Mouse (Mus musculus) megakaryocyte, embryonic 14.5 days (primary cell): ENCODE measurements around the gene Fbxl17. TPM values are rescaled to one million over a fixed set of nuclear protein-coding genes. Genes with fewer than 3 reads are reported as not detected.

Experiments
- H3K27me3 ChIP-seq: replicated peaks from 2 replicates; pipeline ENCODE3; 2012; ENCODE audit warnings: inconsistent platforms
- H3K36me3 ChIP-seq: replicated peaks from 2 replicates; pipeline ENCODE3; 2012; ENCODE audit warnings: low read length, inconsistent platforms, mixed read lengths
- H3K4me1 ChIP-seq: 2 replicates; pipeline ENCODE4 v1.6.1; 2012; ENCODE audit warnings: inconsistent platforms
- H3K4me3 ChIP-seq: replicated peaks from 2 replicates; pipeline ENCODE3; 2012; ENCODE audit warnings: moderate library complexity, mild to moderate bottlenecking, inconsistent platforms
- H3K9me3 ChIP-seq: 2 replicates; pipeline ENCODE4 v1.6.1; 2012; ENCODE audit warnings: inconsistent platforms
- FLI1 ChIP-seq: IDR thresholded peaks from 2 replicates; pipeline ENCODE4 v1.6.1; 2012; ENCODE audit warnings: low read length, inconsistent platforms, mixed read lengths
- GATA1 ChIP-seq: IDR thresholded peaks from 3 replicates; pipeline ENCODE4 v1.6.1; 2012; ENCODE audit warnings: mixed read lengths, low read length, inconsistent platforms, borderline replicate concordance
- polyA plus RNA-seq: library from polyadenylated mRNA; stranded (reverse); fragments of >175 nt; gene quantifications from 2 replicates; pipeline ENCODE4 v1.2.3, GENCODE M21; 2012; ENCODE audit warnings: low replicate concordance; ENCODE audit not compliant: insufficient read depth

The Fbxl17 gene
- polyA plus RNA-seq, 1 experiment: 9.0 TPM

DNA sequence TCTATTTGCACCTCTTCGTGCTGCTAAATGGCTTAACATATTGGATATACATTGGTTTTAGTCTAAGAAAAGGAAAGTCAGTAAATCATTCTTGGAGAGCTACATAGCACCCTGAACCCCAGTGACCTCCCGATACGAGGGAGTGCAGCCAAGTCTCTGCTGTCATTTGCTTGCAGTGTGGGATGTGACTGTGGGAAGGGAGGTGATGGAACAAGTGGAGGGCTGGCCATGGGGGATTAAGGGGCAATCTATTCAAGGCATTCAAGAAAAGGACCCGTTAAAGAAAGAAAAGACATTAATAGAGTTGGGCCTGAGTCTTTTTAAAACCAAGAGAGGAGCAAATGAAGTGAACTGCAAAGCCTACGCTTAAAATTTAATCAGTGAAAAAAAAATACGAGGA lies 388.8 kb downstream of the Fbxl17 start:
- no peaks in the 10 kb centered on the region for H3K4me1 ChIP-seq
- H3K36me3 ChIP-seq: no peaks in the 10 kb centered on the region
- peaks cover 9% of the 10 kb centered on the region; the same call in 1 of the 2 replicates for H3K9me3 ChIP-seq
- H3K27me3 ChIP-seq: no peaks in the 10 kb centered on the region
- TF ChIP-seq GATA1: no peak
- TF ChIP-seq FLI1: no peak
- H3K4me3 ChIP-seq: no peak overlapping the region

DNA sequence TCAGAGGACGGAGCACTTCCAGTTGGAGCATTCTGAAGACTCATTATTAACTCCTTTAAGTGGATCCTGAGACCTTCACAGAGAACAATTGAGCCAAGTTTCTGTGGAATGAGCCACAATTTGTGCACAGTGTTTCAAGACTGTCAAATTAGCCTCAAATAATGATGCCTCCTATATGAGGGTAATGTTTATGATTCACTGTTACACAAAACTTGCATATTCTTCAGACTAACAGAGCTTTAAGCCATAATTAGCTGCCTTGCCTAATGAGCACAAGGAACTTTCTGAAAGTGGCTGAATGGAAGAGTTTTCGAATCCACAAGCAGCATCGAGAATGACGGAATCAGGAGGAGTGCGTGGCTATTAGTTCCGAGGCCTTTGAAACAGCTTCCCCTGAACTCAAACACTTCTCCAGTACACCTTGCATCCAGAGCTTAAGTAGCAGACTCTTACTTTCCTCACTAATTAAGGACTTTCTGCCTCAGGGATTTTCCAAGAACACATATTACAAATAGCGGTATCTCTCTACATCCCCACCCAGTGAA lies 389.5 kb downstream of the Fbxl17 start:
- no peaks in the 10 kb centered on the region for H3K4me1 ChIP-seq
- TF ChIP-seq GATA1 (no peak), FLI1 (no peak)
- no peak overlapping the region for H3K4me3 ChIP-seq
- no peaks in the 10 kb centered on the region for H3K36me3 ChIP-seq
- H3K9me3 ChIP-seq: peaks cover 9% of the 10 kb centered on the region; the same call in 1 of the 2 replicates
- no peaks in the 10 kb centered on the region for H3K27me3 ChIP-seq

DNA sequence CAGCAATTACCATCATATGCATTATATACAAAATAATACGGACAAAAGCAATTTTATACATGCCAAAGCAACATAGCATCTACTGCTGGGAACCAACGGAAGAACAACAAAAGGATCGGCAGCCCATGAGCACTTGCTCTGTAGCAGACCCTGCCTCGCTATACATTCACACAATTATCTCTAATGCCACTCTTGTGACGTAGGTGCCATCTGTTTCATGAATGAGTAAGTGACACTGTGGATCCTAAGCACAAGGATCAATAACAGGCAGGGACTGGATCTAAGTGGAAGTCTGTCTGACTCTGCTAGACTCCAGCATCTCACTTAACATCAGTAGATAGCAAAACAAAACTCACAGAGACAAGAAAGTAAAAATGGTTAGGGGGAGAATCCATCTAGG lies 391.8 kb downstream of the Fbxl17 start:
- Histone ChIP-seq H3K4me1 (no peaks in the 10 kb centered on the region), H3K9me3 (no peaks in the 10 kb centered on the region), H3K4me3 (no peak overlapping the region), H3K27me3 (no peaks in the 10 kb centered on the region), H3K36me3 (no peaks in the 10 kb centered on the region)
- TF ChIP-seq FLI1: no peak
- no peak for TF ChIP-seq GATA1

DNA sequence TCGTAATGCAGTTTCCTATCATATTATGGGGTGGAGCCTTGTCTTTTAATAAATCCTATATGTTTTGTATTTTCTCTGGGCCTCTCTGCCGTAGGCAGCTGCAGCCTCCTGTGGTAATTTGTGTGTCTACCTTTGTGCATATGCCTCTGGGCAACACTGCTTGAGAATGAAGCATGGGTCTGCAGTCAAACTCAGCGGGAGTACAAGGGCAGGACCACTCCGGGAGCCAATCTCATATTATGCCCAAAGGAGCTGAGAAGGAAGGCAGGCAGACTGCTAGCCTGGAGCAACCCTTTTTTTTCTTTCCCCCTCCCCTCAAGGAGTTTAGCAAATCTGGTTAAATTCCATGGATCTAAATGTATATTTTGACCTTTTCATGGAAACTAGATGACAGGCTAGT lies 392.3 kb downstream of the Fbxl17 start:
- no peak for TF ChIP-seq GATA1
- no peak for TF ChIP-seq FLI1
- no peaks in the 10 kb centered on the region for H3K36me3 ChIP-seq
- H3K4me1 ChIP-seq: no peaks in the 10 kb centered on the region
- no peak overlapping the region for H3K4me3 ChIP-seq
- H3K27me3 ChIP-seq: no peaks in the 10 kb centered on the region
- H3K9me3 ChIP-seq: no peaks in the 10 kb centered on the region

DNA sequence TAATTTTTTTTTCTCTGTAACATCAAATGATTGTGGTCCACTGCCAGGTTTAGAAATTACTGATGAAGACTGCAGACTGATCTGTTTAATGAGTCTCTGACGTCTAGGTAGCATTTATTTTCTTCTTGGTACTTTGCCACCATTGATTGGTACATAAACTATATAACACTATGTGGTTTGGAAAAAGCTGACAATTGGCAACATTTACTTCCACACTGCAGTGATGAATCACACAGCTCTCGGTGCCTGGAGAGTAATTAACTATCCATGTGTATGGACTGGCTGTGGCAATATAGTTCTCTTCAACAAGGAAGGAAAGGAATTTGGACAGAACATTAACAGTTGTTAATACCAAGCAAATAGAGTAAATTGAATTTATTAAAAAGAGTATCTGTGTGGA lies 404.3 kb downstream of the Fbxl17 start:
- Histone ChIP-seq H3K27me3 (no peaks in the 10 kb centered on the region), H3K9me3 (peaks cover 12% of the 10 kb centered on the region), H3K4me1 (peaks cover 14% of the 10 kb centered on the region), H3K4me3 (no peak overlapping the region), H3K36me3 (peaks cover 3% of the 10 kb centered on the region)
- TF ChIP-seq FLI1: no peak
- TF ChIP-seq GATA1: no peak

DNA sequence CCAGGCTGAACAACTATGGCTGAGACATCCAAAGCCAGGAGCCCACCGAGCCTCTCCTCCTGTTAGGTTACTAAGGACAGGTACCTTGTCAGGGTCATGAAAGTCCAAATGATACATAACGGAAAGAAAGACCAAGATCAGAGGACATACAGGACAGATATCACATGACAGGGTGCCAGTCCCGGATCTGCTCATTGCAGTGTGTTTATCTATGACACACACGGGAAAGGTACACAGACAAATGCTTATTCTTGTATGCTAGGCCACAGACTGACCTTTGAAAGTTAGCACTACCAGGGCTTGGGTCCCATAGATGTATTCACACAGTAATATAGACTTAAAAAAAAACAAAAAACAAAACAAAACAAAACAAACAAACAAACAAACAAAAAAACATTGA lies 404.8 kb downstream of the Fbxl17 start:
- peaks cover 14% of the 10 kb centered on the region for H3K4me1 ChIP-seq
- no peak for TF ChIP-seq FLI1
- no peak for TF ChIP-seq GATA1
- H3K36me3 ChIP-seq: peaks cover 3% of the 10 kb centered on the region
- H3K27me3 ChIP-seq: no peaks in the 10 kb centered on the region
- H3K4me3 ChIP-seq: no peak overlapping the region
- peaks cover 16% of the 10 kb centered on the region for H3K9me3 ChIP-seq

DNA sequence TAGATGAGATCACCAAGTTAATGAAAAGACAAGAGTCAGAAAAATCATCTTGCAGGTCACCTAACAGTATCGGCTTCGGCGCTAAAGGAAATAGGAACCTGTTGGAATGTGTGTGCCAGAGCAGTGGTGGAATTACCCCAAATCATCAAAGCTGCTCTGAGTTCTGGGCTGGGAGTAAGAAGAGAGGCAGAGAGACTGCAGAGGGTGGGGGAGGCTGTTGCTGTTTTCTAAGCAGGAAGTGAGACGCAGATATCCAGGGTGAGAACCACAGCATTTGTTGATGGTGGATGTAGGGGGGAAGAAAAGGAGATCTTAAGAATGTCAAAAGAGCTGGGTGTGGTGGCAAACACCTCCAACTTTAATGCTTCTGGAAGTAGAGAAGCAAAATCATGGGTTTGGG lies 406.6 kb downstream of the Fbxl17 start:
- H3K4me1 ChIP-seq: peaks cover 14% of the 10 kb centered on the region
- no peaks in the 10 kb centered on the region for H3K36me3 ChIP-seq
- H3K9me3 ChIP-seq: peaks cover 15% of the 10 kb centered on the region; the same call in 1 of the 2 replicates
- TF ChIP-seq FLI1 (no peak), GATA1 (no peak)
- no peaks in the 10 kb centered on the region for H3K27me3 ChIP-seq
- no peak overlapping the region for H3K4me3 ChIP-seq

DNA sequence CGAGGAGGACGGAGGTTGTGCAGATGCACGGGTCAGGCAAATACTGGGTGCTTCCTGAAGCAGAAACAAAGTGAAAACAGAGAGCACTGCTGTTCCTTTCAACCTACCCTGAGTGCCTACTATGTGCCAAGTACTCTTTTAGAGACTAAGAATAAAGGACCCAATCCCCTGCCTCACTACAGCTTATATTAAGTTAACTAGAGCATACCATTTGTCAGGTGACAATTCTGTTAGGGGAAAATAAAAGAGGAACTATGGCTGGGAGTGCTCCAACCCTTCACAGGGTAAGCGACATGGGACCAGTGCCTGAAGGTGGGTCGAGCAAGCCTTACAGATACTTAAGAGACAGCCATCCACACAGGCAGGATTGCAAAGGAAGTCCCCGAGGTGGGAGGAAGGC lies 407.0 kb downstream of the Fbxl17 start:
- no peaks in the 10 kb centered on the region for H3K36me3 ChIP-seq
- peaks cover 15% of the 10 kb centered on the region; the same call in 1 of the 2 replicates for H3K9me3 ChIP-seq
- no peaks in the 10 kb centered on the region for H3K27me3 ChIP-seq
- TF ChIP-seq GATA1 (no peak), FLI1 (no peak)
- H3K4me1 ChIP-seq: peaks cover 14% of the 10 kb centered on the region
- no peak overlapping the region for H3K4me3 ChIP-seq

DNA sequence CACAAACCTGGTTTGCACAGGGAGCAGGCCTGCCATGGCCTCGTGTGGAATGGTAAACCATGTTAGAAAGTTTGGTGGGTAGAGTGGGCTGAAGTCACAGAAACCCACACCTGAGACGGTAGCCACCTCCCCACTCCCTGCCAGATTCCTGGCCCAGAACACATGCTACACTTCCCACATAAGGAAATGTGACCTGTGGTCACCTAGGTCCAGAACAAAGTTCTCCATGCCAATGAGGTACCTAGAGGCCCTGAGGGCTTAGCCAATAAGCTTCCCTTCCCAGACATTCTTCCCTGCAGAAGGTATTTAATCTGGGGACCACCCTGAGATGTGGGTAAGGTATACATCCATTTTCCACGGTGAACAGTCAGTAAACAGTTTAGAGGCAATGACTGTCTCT lies 409.7 kb downstream of the Fbxl17 start:
- H3K9me3 ChIP-seq: peaks cover 15% of the 10 kb centered on the region; the same call in 1 of the 2 replicates
- TF ChIP-seq GATA1: no peak
- no peak for TF ChIP-seq FLI1
- H3K36me3 ChIP-seq: no peaks in the 10 kb centered on the region
- H3K27me3 ChIP-seq: no peaks in the 10 kb centered on the region
- H3K4me1 ChIP-seq: peaks cover 32% of the 10 kb centered on the region
- no peak overlapping the region for H3K4me3 ChIP-seq

DNA sequence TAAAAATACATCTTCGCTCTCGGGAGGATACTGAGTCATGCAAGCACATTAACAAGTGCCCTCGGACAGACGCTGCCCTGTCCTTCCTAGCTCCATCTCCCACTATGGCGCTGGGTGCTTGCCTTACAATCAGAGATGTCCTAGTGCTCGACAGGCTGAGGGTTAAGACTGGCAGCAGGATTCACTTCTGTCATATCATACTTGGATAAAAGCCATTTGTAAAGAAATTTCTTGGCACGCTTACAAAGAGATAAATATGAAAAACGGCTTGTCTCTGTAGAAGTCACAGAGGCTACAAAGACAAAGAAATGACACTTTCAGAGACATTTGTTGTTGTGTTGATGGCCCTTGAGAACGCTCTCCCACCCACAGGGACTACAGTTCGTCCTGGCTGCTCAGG lies 412.6 kb downstream of the Fbxl17 start:
- peaks cover 15% of the 10 kb centered on the region; the same call in 1 of the 2 replicates for H3K9me3 ChIP-seq
- peaks cover 44% of the 10 kb centered on the region for H3K4me1 ChIP-seq
- TF ChIP-seq FLI1: no peak
- TF ChIP-seq GATA1: no peak
- no peaks in the 10 kb centered on the region for H3K36me3 ChIP-seq
- no peaks in the 10 kb centered on the region for H3K27me3 ChIP-seq
- H3K4me3 ChIP-seq: peak overlapping the region; percentile 56
